Mouse (Mus musculus): Measurements from ENCODE around the gene Iqgap1. TPM values are rescaled to one million over a fixed set of nuclear protein-coding genes. Genes with fewer than 3 reads are reported as not detected.
A peak's percentile ranks its signal among the peaks of the same experiment; 100 is the strongest.

Gene Iqgap1
- polyA plus RNA-seq, 1 experiment: 62.3 TPM

- 64% methylated on average over 5 of the region's 5 CpGs for WGBS
- Histone ChIP-seq H3K27ac (ENCODE audit: control insufficient read depth, insufficient read depth, low read depth, low read length, poor library complexity) (no peak overlapping the region; the same call in 1 of the 2 replicates), H3K4me1 (ENCODE audit: control insufficient read depth, insufficient read depth, low read length) (peaks cover 5% of the 10 kb centered on the region; the same call in 1 of the 2 replicates), H3K4me3 (replicated peaks; ENCODE audit: control insufficient read depth, low read depth, low read length) (no peak overlapping the region)
- TF ChIP-seq CTCF (IDR thresholded peaks at IDR 0.05; ENCODE audit: control insufficient read depth, insufficient read depth, low read length) (no peak), POLR2A (IDR thresholded peaks at IDR 0.05; ENCODE audit: borderline replicate concordance, control insufficient read depth, low read depth, low read length) (no peak)
Observed at GRCm38 (mm10) chr7:80863520-80863919, 37.7 kb upstream of the Iqgap1 start.

GRCm38 (mm10) chr7:80862475-80862874 is 36.7 kb upstream of the Iqgap1 start:
- peaks cover 5% of the 10 kb centered on the region; the same call in 1 of the 2 replicates for H3K4me1 ChIP-seq (ENCODE audit: control insufficient read depth, insufficient read depth, low read length)

DNA sequence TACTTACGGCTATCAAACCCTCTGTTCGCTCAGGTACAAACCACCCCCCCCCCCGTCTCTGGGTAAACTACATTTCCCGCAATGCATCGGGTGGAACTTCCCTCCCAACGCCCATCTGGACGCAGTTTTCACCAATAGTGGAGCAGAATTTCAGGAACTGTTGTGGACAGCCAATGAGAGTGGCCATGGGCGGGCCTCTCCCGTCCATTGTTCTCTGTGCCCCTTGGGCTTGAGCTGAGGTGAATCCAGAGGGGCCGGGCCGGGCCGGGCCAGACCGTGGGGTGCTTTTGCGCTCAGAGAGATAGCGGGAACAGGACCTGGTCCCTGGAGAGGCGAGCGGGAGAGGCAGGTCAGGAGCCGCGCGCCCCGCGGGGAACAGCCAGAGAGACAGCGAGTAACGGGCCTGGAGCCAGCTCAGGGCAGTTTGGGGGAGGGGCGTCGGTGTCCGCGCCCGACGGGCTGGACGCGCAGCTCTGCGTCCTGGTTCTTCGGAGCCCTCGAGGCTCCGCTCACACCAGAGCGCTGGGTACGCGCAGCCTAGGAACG is 35.0 kb upstream of the Iqgap1 start, which contains the start of gene Zscan2:
Gene Zscan2, plus strand, starts transcription at position 192 of the 546 bp plus-strand sequence.
- H3K27ac ChIP-seq (ENCODE audit: control insufficient read depth, insufficient read depth, low read depth, low read length, poor library complexity): peak within 1 kb of the TSS; percentile 57
- TF ChIP-seq CTCF (IDR thresholded peaks at IDR 0.05; ENCODE audit: control insufficient read depth, insufficient read depth, low read length) (no peak), POLR2A (IDR thresholded peaks at IDR 0.05; ENCODE audit: borderline replicate concordance, control insufficient read depth, low read depth, low read length) (peak; percentile 41; the same call in 1 of the 2 replicates)
- H3K4me1 ChIP-seq (ENCODE audit: control insufficient read depth, insufficient read depth, low read length): peaks cover 5% of the 10 kb centered on the region; the same call in 1 of the 2 replicates
- H3K4me3 ChIP-seq (replicated peaks; ENCODE audit: control insufficient read depth, low read depth, low read length): peak within 1 kb of the TSS; percentile 89
- under 1% methylated on average over 40 of the region's 40 CpGs for WGBS

More at GRCm38 (mm10) chr7:80862475-80862874, 36.7 kb upstream of the Iqgap1 start:
- WGBS: 41% methylated on average over 2 of the region's 2 CpGs
- no peak overlapping the region for H3K27ac ChIP-seq (ENCODE audit: control insufficient read depth, insufficient read depth, low read depth, low read length, poor library complexity)
- TF ChIP-seq POLR2A (IDR thresholded peaks at IDR 0.05; ENCODE audit: borderline replicate concordance, control insufficient read depth, low read depth, low read length): no peak
- no peak for TF ChIP-seq CTCF (IDR thresholded peaks at IDR 0.05; ENCODE audit: control insufficient read depth, insufficient read depth, low read length)
- H3K4me3 ChIP-seq (replicated peaks; ENCODE audit: control insufficient read depth, low read depth, low read length): no peak overlapping the region

- no peak for TF ChIP-seq CTCF (IDR thresholded peaks at IDR 0.05; ENCODE audit: control insufficient read depth, insufficient read depth, low read length)
- no peak for TF ChIP-seq POLR2A (IDR thresholded peaks at IDR 0.05; ENCODE audit: borderline replicate concordance, control insufficient read depth, low read depth, low read length)
- H3K4me1 ChIP-seq (ENCODE audit: control insufficient read depth, insufficient read depth, low read length): peaks cover 4% of the 10 kb centered on the region; the same call in 1 of the 2 replicates
- H3K27ac ChIP-seq (ENCODE audit: control insufficient read depth, insufficient read depth, low read depth, low read length, poor library complexity): no peak overlapping the region
- peak overlapping the region; percentile 66 for H3K4me3 ChIP-seq (replicated peaks; ENCODE audit: control insufficient read depth, low read depth, low read length)
- under 1% methylated on average over 13 of the region's 13 CpGs for WGBS
Observed at GRCm38 (mm10) chr7:80860227-80860626, 34.5 kb upstream of the Iqgap1 start.

DNA sequence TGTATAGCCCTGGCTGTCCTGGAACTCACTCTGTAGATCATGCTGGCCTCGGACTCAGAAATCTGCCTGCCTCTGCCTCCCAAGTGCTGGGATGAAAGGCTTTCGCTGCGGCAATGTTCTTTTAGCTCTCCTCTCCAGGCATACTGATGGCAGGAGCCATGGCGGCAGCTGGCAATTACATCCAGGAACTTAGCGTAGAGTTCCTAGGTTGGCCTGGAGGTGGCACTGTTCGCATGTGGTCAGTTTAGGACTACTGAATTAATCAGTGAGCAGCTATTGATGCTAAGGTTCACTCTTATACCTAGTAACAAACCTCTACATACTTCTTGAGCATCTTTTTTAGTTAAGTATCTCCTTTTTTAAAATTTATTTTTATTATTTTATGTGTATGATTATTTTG is 31.4 kb upstream of the Iqgap1 start:
- H3K4me1 ChIP-seq (ENCODE audit: control insufficient read depth, insufficient read depth, low read length): no peaks in the 10 kb centered on the region
- 12% methylated on average over 6 of the region's 6 CpGs for WGBS
- no peak overlapping the region for H3K4me3 ChIP-seq (replicated peaks; ENCODE audit: control insufficient read depth, low read depth, low read length)
- no peak overlapping the region for H3K27ac ChIP-seq (ENCODE audit: control insufficient read depth, insufficient read depth, low read depth, low read length, poor library complexity)
- TF ChIP-seq CTCF (IDR thresholded peaks at IDR 0.05; ENCODE audit: control insufficient read depth, insufficient read depth, low read length) (peak; percentile 80), POLR2A (IDR thresholded peaks at IDR 0.05; ENCODE audit: borderline replicate concordance, control insufficient read depth, low read depth, low read length) (no peak)

- H3K4me3 ChIP-seq (replicated peaks; ENCODE audit: control insufficient read depth, low read depth, low read length): no peak overlapping the region
- no peaks in the 10 kb centered on the region for H3K4me1 ChIP-seq (ENCODE audit: control insufficient read depth, insufficient read depth, low read length)
- no peak for TF ChIP-seq POLR2A (IDR thresholded peaks at IDR 0.05; ENCODE audit: borderline replicate concordance, control insufficient read depth, low read depth, low read length)
- no peak for TF ChIP-seq CTCF (IDR thresholded peaks at IDR 0.05; ENCODE audit: control insufficient read depth, insufficient read depth, low read length)
- H3K27ac ChIP-seq (ENCODE audit: control insufficient read depth, insufficient read depth, low read depth, low read length, poor library complexity): no peak overlapping the region
Observed at GRCm38 (mm10) chr7:80855316-80855715, 29.5 kb upstream of the Iqgap1 start.

DNA sequence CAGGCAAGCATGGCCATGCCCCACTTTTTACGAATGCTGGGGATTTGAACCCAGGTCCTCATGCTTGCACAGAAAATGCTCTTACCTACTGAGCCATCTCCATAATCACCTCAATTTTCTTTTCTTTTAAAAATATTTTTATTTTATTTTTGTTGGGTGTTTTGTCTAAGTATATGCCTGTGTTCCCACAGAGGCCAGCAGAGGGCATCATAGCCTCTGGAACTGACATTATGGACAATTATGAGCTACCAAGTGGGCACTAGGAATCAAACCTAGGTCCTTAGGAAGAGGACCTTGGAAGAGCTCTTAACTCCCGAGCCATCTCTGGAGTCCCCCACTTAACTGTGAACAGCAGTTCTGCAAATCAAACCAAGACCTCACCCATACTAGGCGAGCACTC is 27.4 kb upstream of the Iqgap1 start:
- no peak overlapping the region for H3K27ac ChIP-seq (ENCODE audit: control insufficient read depth, insufficient read depth, low read depth, low read length, poor library complexity)
- H3K4me1 ChIP-seq (ENCODE audit: control insufficient read depth, insufficient read depth, low read length): no peaks in the 10 kb centered on the region
- no peak overlapping the region for H3K4me3 ChIP-seq (replicated peaks; ENCODE audit: control insufficient read depth, low read depth, low read length)
- 85% methylated on average over 3 of the region's 3 CpGs for WGBS
- no peak for TF ChIP-seq POLR2A (IDR thresholded peaks at IDR 0.05; ENCODE audit: borderline replicate concordance, control insufficient read depth, low read depth, low read length)
- no peak for TF ChIP-seq CTCF (IDR thresholded peaks at IDR 0.05; ENCODE audit: control insufficient read depth, insufficient read depth, low read length)

GRCm38 (mm10) chr7:80850520-80850919 is 24.7 kb upstream of the Iqgap1 start:
- Histone ChIP-seq H3K4me1 (ENCODE audit: control insufficient read depth, insufficient read depth, low read length) (no peaks in the 10 kb centered on the region; the same call in 1 of the 2 replicates), H3K27ac (ENCODE audit: control insufficient read depth, insufficient read depth, low read depth, low read length, poor library complexity) (no peak overlapping the region), H3K4me3 (replicated peaks; ENCODE audit: control insufficient read depth, low read depth, low read length) (no peak overlapping the region)
- 80% methylated on average over 5 of the region's 5 CpGs for WGBS
- TF ChIP-seq POLR2A (IDR thresholded peaks at IDR 0.05; ENCODE audit: borderline replicate concordance, control insufficient read depth, low read depth, low read length): no peak

Data from bone marrow, adult 2 months (tissue).